Comparison of ENCODE assay signal across 21 mouse cellular contexts in the genomic region with DNA sequence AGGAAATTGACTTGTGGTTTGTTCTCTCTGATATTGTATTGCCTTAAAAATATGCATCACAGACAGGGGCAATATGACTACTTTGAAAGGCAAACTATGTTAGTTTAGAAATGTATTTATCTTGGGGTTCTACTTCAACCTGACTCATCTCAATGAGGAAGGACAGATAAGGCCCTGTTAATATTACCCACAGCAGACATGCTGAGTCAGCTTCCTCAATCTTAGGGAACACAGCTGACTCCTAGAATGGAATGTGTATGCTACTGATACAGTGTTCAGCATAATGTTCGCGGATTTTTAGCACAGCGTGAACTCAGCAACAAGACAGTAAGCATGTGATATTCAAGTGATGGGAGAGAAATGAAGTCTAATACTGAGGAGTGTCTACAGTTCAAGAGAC.
"Had no signal": no experiment of that assay in that cellular context is flagged by ENCODE, and none has a peak within 500 bp of the region (broad histone marks: within the 10 kb centered on the region; RNA-seq: fewer than 3 reads in every experiment).

No protein-coding gene starts in this region.

- DNase-seq: gastrocnemius, postnatal 14 days; gastrocnemius, postnatal 36 days; heart, adult 2 months; heart, postnatal 14 days; heart, postnatal 36 days; kidney, adult 18-20 months; kidney, adult 8-10 months; kidney, postnatal 10 days; kidney, postnatal 4 days; liver; liver, embryonic 13.5 days had no signal

- H3K27ac ChIP-seq: heart, adult 2 months; heart, embryonic 13.5 days; heart, embryonic 15.5 days; hindbrain, embryonic 13.5 days; hindbrain, embryonic 15.5 days; hindbrain, postnatal 0 days; layer of hippocampus, adult 2 months; left cerebral cortex, adult 2 months; limb, embryonic 10.5 days; limb, embryonic 12.5 days; liver, embryonic 13.5 days had no signal

- H3K4me1 ChIP-seq: heart, embryonic 13.5 days; heart, embryonic 15.5 days; hindbrain, embryonic 13.5 days; hindbrain, embryonic 15.5 days; limb, embryonic 10.5 days; limb, embryonic 12.5 days; liver, embryonic 13.5 days had no signal

- H3K4me3 ChIP-seq: heart, adult 2 months; heart, embryonic 13.5 days; heart, embryonic 15.5 days; hindbrain, embryonic 13.5 days; hindbrain, embryonic 15.5 days; layer of hippocampus, adult 2 months; left cerebral cortex, adult 2 months; limb, embryonic 10.5 days; limb, embryonic 12.5 days; liver, embryonic 13.5 days had no signal

- H3K27me3 ChIP-seq: heart, embryonic 13.5 days; heart, embryonic 15.5 days; hindbrain, embryonic 13.5 days; hindbrain, embryonic 15.5 days; limb, embryonic 12.5 days; liver, embryonic 13.5 days had no signal

- ATAC-seq: hindbrain, postnatal 0 days; intestine, postnatal 0 days had no signal

- H3K9me3 ChIP-seq: heart, embryonic 13.5 days; heart, embryonic 15.5 days; hindbrain, embryonic 13.5 days; hindbrain, embryonic 15.5 days; limb, embryonic 10.5 days; limb, embryonic 12.5 days; liver, embryonic 13.5 days had no signal

- H3K36me3 ChIP-seq: heart, embryonic 13.5 days; heart, embryonic 15.5 days; hindbrain, embryonic 13.5 days; hindbrain, embryonic 15.5 days; limb, embryonic 10.5 days; limb, embryonic 12.5 days; liver, embryonic 13.5 days had no signal
